Mouse (Mus musculus): ENCODE measurements around the gene Fes.

GRCm38 (mm10) chr7:80360435-80360834 lies 27.3 kb downstream of the Fes start:
- TF ChIP-seq CTCF (IDR thresholded peaks at IDR 0.05; ENCODE audit: insufficient read depth, low read depth, low read length), result no peak
- TF ChIP-seq POLR2A (IDR thresholded peaks at IDR 0.05; ENCODE audit: insufficient read depth, low read depth, low read length), result no peak
